Mouse (Mus musculus): Measurements from ENCODE around the gene Cntnap2.

- no peak for TF ChIP-seq CTCF (IDR thresholded peaks at IDR 0.05; ENCODE audit: low read depth, low read length)
- TF ChIP-seq POLR2A (IDR thresholded peaks at IDR 0.05; ENCODE audit: extremely low read depth, insufficient read depth, low read length): no peak
These were observed 3.2 kb downstream of the Cntnap2 start for GRCm38 (mm10) chr6:45062214-45062997.

Data from liver, adult 2 months (tissue).